Mouse (Mus musculus): ENCODE results near the gene Pex16. TPM values are rescaled to one million over a fixed set of nuclear protein-coding genes. Genes with fewer than 3 reads are reported as not detected.

Gene Pex16
- polyA plus RNA-seq, 1 experiment = 81.9 TPM

- 27% methylated on average over 20 of the region's 20 CpGs for WGBS
- no peaks in the 10 kb centered on the region for H3K27me3 ChIP-seq (replicated peaks; ENCODE audit: control insufficient read depth, insufficient read depth, low read length)
- H3K4me3 ChIP-seq (ENCODE audit: insufficient read depth, low read depth, low read length) = no peak overlapping the region
- 0 out of 2 replicates have a peak overlapping the region, but pooled peaks have one; percentile 33 for H3K27ac ChIP-seq (ENCODE audit: insufficient read depth, low read depth, low read length)
- peak; percentile 59 for DNase-seq
- TF ChIP-seq CTCF (conservative IDR thresholded peaks at IDR 0.05; ENCODE audit: insufficient read depth, insufficient read length, low read depth, low read length) = no peak
- no peak for TF ChIP-seq POLR2A (IDR thresholded peaks at IDR 0.05; ENCODE audit: low read depth, low read length)
- H3K36me3 ChIP-seq (ENCODE audit: control insufficient read depth, insufficient read depth, low read length) = no peaks in the 10 kb centered on the region
- peaks cover 17% of the 10 kb centered on the region for H3K4me1 ChIP-seq (ENCODE audit: control insufficient read depth, insufficient read depth, low read length)
Observed at GRCm38 (mm10) chr2:92367383-92368029, 7.0 kb upstream of the Pex16 start.

DNA sequence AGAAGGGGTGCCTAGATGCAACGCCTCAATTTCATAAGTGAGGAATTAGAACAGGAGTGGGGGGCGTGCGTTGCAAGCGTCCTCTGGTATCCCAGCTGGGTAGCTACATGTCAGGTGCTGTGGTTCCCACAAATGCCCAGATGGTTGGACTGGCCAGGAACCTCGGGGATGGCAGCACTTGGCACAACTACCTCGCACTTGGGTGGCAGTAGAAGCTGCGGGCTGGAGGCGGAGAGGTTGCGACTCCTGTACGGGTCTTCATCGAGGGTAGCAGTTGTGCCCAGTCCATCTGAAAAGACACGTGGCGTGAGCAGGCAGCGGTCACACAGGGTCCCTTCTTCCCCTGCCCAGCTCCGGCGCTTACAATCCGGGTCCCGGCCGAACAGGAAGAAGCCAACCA is 4.1 kb upstream of the Pex16 start:
- no peak for DNase-seq
- peak overlapping the region; percentile 99 for H3K27ac ChIP-seq (ENCODE audit: insufficient read depth, low read depth, low read length)
- H3K27me3 ChIP-seq (replicated peaks; ENCODE audit: control insufficient read depth, insufficient read depth, low read length) = no peaks in the 10 kb centered on the region
- no peak for TF ChIP-seq CTCF (conservative IDR thresholded peaks at IDR 0.05; ENCODE audit: insufficient read depth, insufficient read length, low read depth, low read length)
- no peak for TF ChIP-seq POLR2A (IDR thresholded peaks at IDR 0.05; ENCODE audit: low read depth, low read length)
- H3K4me3 ChIP-seq (ENCODE audit: insufficient read depth, low read depth, low read length) = peak overlapping the region; percentile 57
- H3K4me1 ChIP-seq (ENCODE audit: control insufficient read depth, insufficient read depth, low read length) = peaks cover 29% of the 10 kb centered on the region
- no peaks in the 10 kb centered on the region for H3K36me3 ChIP-seq (ENCODE audit: control insufficient read depth, insufficient read depth, low read length)
- WGBS = 10% methylated on average over 19 of the region's 19 CpGs

- H3K4me1 ChIP-seq (ENCODE audit: control insufficient read depth, insufficient read depth, low read length) = peaks cover 33% of the 10 kb centered on the region
- peak overlapping the region; percentile 57 for H3K4me3 ChIP-seq (ENCODE audit: insufficient read depth, low read depth, low read length)
- TF ChIP-seq POLR2A (IDR thresholded peaks at IDR 0.05; ENCODE audit: low read depth, low read length) (peak; percentile 54), CTCF (conservative IDR thresholded peaks at IDR 0.05; ENCODE audit: insufficient read depth, insufficient read length, low read depth, low read length) (no peak)
- 3% methylated on average over 45 of the region's 45 CpGs for WGBS
- DNase-seq = peak; percentile 97
- peak overlapping the region; percentile 99 for H3K27ac ChIP-seq (ENCODE audit: insufficient read depth, low read depth, low read length)
- H3K27me3 ChIP-seq (replicated peaks; ENCODE audit: control insufficient read depth, insufficient read depth, low read length) = no peaks in the 10 kb centered on the region
- H3K36me3 ChIP-seq (ENCODE audit: control insufficient read depth, insufficient read depth, low read length) = no peaks in the 10 kb centered on the region
Observed at GRCm38 (mm10) chr2:92370821-92371805, 3.4 kb upstream of the Pex16 start.

- TF ChIP-seq POLR2A (IDR thresholded peaks at IDR 0.05; ENCODE audit: low read depth, low read length) = no peak
- TF ChIP-seq CTCF (conservative IDR thresholded peaks at IDR 0.05; ENCODE audit: insufficient read depth, insufficient read length, low read depth, low read length) = no peak
- H3K4me1 ChIP-seq (ENCODE audit: control insufficient read depth, insufficient read depth, low read length) = peaks cover 36% of the 10 kb centered on the region
- no peaks in the 10 kb centered on the region for H3K27me3 ChIP-seq (replicated peaks; ENCODE audit: control insufficient read depth, insufficient read depth, low read length)
- no peaks in the 10 kb centered on the region for H3K36me3 ChIP-seq (ENCODE audit: control insufficient read depth, insufficient read depth, low read length)
- no peak for DNase-seq
- peak overlapping the region; percentile 99 for H3K27ac ChIP-seq (ENCODE audit: insufficient read depth, low read depth, low read length)
- no peak overlapping the region for H3K4me3 ChIP-seq (ENCODE audit: insufficient read depth, low read depth, low read length)
- WGBS = 23% methylated on average over 10 of the region's 10 CpGs
Observed at GRCm38 (mm10) chr2:92371971-92372690, 2.3 kb upstream of the Pex16 start.

GRCm38 (mm10) chr2:92372767-92373436 is 1.6 kb upstream of the Pex16 start:
- H3K36me3 ChIP-seq (ENCODE audit: control insufficient read depth, insufficient read depth, low read length) = no peaks in the 10 kb centered on the region
- no peaks in the 10 kb centered on the region for H3K27me3 ChIP-seq (replicated peaks; ENCODE audit: control insufficient read depth, insufficient read depth, low read length)
- peak; percentile 93 for DNase-seq
- H3K4me3 ChIP-seq (ENCODE audit: insufficient read depth, low read depth, low read length) = no peak overlapping the region
- H3K4me1 ChIP-seq (ENCODE audit: control insufficient read depth, insufficient read depth, low read length) = peaks cover 36% of the 10 kb centered on the region
- 19% methylated on average over 9 of the region's 9 CpGs for WGBS
- peak overlapping the region; percentile 99 for H3K27ac ChIP-seq (ENCODE audit: insufficient read depth, low read depth, low read length)
- no peak for TF ChIP-seq CTCF (conservative IDR thresholded peaks at IDR 0.05; ENCODE audit: insufficient read depth, insufficient read length, low read depth, low read length)
- TF ChIP-seq POLR2A (IDR thresholded peaks at IDR 0.05; ENCODE audit: low read depth, low read length) = no peak

DNA sequence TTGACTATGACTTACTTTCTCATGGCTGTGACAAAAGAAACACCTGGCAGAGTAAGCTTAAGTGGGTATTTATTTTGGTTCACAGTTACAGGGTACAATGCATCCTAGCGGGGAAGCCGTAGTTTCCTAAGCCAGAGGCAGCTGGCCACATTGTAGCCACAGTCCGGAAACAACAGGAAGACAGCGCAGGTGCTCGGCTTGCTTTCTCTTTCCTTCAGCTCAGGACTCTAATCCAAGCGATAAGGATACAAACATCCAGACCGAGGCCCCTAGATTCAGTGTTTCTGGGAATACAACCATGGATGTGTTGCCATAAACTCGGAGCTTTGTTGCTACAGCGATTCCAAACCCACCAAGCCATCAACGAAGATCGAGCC is 1.1 kb upstream of the Pex16 start:
- no peaks in the 10 kb centered on the region for H3K36me3 ChIP-seq (ENCODE audit: control insufficient read depth, insufficient read depth, low read length)
- H3K27me3 ChIP-seq (replicated peaks; ENCODE audit: control insufficient read depth, insufficient read depth, low read length) = no peaks in the 10 kb centered on the region
- H3K4me3 ChIP-seq (ENCODE audit: insufficient read depth, low read depth, low read length) = no peak overlapping the region
- 70% methylated on average over 11 of the region's 11 CpGs for WGBS
- TF ChIP-seq POLR2A (IDR thresholded peaks at IDR 0.05; ENCODE audit: low read depth, low read length) (no peak), CTCF (conservative IDR thresholded peaks at IDR 0.05; ENCODE audit: insufficient read depth, insufficient read length, low read depth, low read length) (no peak)
- H3K4me1 ChIP-seq (ENCODE audit: control insufficient read depth, insufficient read depth, low read length) = peaks cover 36% of the 10 kb centered on the region
- peak overlapping the region; percentile 99 for H3K27ac ChIP-seq (ENCODE audit: insufficient read depth, low read depth, low read length)
- no peak for DNase-seq

Data from kidney, adult 2 months (tissue).